Comparison of ENCODE assay signal across 9 mouse cellular contexts in genomic region chr11:67652194-67652892, GRCm38 (mm10). TPM values are rescaled to one million over a fixed set of nuclear protein-coding genes. Genes with fewer than 3 reads are reported as not detected.
DNase-seq lines count a peak whose midpoint lies in the region; ATAC-seq and TF ChIP-seq lines count a peak whose summit lies in the region.
"Had no signal": no experiment of that assay in that cellular context is flagged by ENCODE, and none has a peak within 500 bp of the region (broad histone marks: within the 10 kb centered on the region; RNA-seq: fewer than 3 reads in every experiment).

No protein-coding gene starts in this region.

- H3K4me1 ChIP-seq in lung, adult 2 months (ENCODE audit: control insufficient read depth, insufficient read depth, low read length), result no peaks in the 10 kb centered on the region
- 0 out of 2 replicates have a peak, but pooled peaks cover 5% of the 10 kb centered on the region for H3K4me1 ChIP-seq in neural tube, embryonic 14.5 days (ENCODE audit: control insufficient read depth, insufficient read depth, low read length)

- H3K4me2 ChIP-seq in neural tube, embryonic 14.5 days (ENCODE audit: low read depth, low read length), result no peak overlapping the region

- H3K9ac ChIP-seq in neural tube, embryonic 14.5 days (replicated peaks; ENCODE audit: low read depth, low read length), result no peak overlapping the region

- H3K27ac ChIP-seq in neural tube, embryonic 14.5 days (ENCODE audit: low read depth, low read length), result no peak overlapping the region

- no peaks in the 10 kb centered on the region for H3K9me3 ChIP-seq in neural tube, embryonic 14.5 days (ENCODE audit: control insufficient read depth, low read length)

- WGBS in lung, adult 2 months, result 20% methylated on average over 14 of the region's 14 CpGs
- 15% methylated on average over 14 of the region's 14 CpGs for WGBS in neural tube, embryonic 14.5 days

- TF ChIP-seq CTCF in lung, adult 2 months (IDR thresholded peaks at IDR 0.05; ENCODE audit: insufficient read depth, low read length), result peak; percentile 42

- no peak for DNase-seq in lung, adult 2 months
- DNase-seq in lung, postnatal 25 days (ENCODE audit: low spot score), result no peak
- DNase-seq in brain, adult 2 months (ENCODE audit: low read depth, low spot score), result peak; percentile 97
- DNase-seq in embryo, embryonic 9.5 days (ENCODE audit: extremely low spot score), result peak; percentile 57
- DNase-seq in layer of hippocampus, postnatal 14 days (ENCODE audit: low spot score in 2 of 2), result peak; percentile 41 to 62
- no peak for DNase-seq in spleen, postnatal 14 days (ENCODE audit: low spot score in 2 of 2)

- H3K27me3 ChIP-seq in neural tube, embryonic 14.5 days (ENCODE audit: control insufficient read depth, insufficient read depth, low read length), result no peaks in the 10 kb centered on the region

- no peaks in the 10 kb centered on the region for H3K36me3 ChIP-seq in neural tube, embryonic 14.5 days (ENCODE audit: control insufficient read depth, insufficient read depth, low read length)

- no peak overlapping the region for H3K4me3 ChIP-seq in lung, adult 2 months (replicated peaks; ENCODE audit: extremely low read depth, low read depth, low read length)
- no peak overlapping the region for H3K4me3 ChIP-seq in neural tube, embryonic 14.5 days (ENCODE audit: low read depth, low read length)

- no peak for TF ChIP-seq POLR2A in lung, adult 2 months (IDR thresholded peaks at IDR 0.05; ENCODE audit: borderline replicate concordance, extremely low read depth, low read depth, low read length)

- peak; percentile 26; the same call in 1 of the 2 replicates for ATAC-seq in neural tube, embryonic 14.5 days (ENCODE audit: low read depth)

RNA-seq across cellular contexts. Expression of gene Rcvrn, which starts 42.8 kb away (rescaled TPM):
- 0.22 TPM in 1 of 2 replicates, not detected in the other for polyA plus RNA-seq in lung, adult 2 months (2012; rRNA removed)
- total RNA-seq in layer of hippocampus, postnatal 14 days (2021), result 1 to 10 TPM; 1.7 to 2.4 TPM
- polyA plus RNA-seq in neural tube, embryonic 14.5 days (2014; fragmentation: Nextera tagmentation; extraction: Ambion mirVana), result not detected in 2 replicates
- total RNA-seq: heart, adult 18-20 months; neutrophil, adult 5-6 weeks had no signal

Comparison
In these comparisons a context has a peak if more than half of its experiments do, and no peak if none do; other contexts are left out.
1. DNase-seq: peak in brain, adult 2 months (single experiment), embryo, embryonic 9.5 days (single experiment) and layer of hippocampus, postnatal 14 days (2 of 2); none in lung, adult 2 months (single experiment), lung, postnatal 25 days (single experiment) and spleen, postnatal 14 days (0 of 2).